Mouse (Mus musculus) thymus, postnatal 10 days (tissue): ENCODE measurements at regions not wholly inside any gene's neighbourhood (a gene's known extent, or its start where the extent isn't known, plus 50 kb on each side); places are given as distances from the start of the nearest gene placed in this dataset.
A peak's percentile ranks its signal among the peaks of the same experiment; 100 is the strongest.

Experiments
- DNase-seq, 2 experiments: peaks; one replicate each; pipeline ENCODE4 v3.0.0; 2021; ENCODE audit warnings: low spot score in 2 of 2

DNA sequence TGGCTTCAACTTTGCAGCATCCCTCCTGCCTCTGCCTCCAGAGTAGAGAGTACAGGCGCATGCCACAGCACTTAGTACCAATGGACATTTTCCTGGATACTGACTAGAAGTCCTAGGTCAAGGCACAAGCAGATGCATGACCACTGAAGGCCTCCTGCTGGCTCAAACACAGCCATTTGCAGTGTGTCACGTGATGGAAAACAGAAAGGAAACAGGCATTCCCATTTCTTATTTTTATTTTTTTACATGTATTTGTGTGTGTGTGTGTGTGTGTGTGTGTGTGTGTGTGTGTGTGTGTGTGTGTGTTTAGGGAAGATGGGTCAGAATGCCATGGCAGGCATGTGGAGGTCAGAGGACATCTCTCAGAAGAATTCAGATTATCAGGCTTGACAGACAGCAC lies 65.6 kb downstream of the Thap12 start:
- DNase-seq = no peak

DNA sequence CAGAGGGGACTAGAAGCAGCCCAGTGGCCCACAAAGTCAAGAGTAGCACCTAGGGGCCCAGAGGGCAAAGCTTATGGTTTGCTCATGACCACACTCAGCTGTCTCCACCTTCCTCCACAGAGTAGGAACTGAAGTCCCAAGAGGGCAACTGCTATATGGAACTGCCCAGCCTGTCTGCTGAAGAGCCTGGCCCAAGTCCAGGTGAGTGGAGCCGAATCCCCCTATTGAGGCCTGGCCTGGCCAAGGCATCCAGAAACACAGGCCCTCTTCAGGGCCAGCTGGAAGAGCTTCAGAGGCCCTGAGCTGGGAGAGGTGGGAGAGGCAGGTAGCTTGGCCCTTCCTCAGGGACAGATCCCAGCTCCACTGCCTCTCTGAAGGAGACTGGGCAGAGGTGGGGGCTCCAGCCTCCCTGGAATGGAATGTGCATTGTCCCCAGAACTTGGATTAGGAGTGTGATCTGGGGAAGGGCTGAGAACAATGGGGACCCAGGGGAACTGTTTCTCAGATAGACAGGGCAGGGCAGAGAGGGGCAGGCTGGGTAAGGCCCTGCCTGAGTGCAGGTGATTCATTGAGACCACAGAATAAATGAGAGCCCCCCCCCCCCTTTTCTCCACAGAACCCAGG lies 65.7 kb upstream of the Wnt11 start:
- no peak for DNase-seq

DNA sequence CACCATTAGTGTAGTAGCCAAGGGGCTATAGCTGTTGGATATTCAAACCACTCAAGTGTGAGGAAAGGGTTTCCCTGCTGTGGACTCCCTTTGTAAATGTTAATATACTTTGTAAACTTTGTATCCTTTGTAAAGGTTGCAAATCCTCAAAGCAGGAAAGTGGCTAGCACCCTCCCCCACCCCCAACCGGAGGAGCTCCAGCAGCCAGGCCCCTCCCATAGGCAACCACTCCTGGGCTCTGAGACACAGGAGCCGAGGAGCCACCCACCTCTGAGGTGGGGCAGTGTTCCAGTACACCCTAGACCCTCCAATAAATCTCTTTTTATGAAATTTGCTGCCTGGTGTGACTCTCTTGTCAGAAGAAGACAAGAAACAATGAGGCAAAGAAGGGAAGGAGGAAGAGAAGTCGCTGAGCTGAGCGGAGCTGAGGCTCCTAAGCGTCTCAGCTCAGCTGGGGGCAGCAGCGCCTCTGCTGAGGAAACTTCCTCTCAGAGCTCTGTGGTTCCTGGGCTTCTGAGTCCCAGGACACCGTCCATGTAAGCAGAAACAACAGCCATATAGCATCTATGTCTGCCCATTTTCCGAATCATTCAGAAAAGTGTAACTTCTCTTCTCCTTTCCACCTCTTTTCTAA lies 64.5 kb upstream of the Wnt11 start:
- DNase-seq = peak in 1 of 2 experiments; percentile 39

DNA sequence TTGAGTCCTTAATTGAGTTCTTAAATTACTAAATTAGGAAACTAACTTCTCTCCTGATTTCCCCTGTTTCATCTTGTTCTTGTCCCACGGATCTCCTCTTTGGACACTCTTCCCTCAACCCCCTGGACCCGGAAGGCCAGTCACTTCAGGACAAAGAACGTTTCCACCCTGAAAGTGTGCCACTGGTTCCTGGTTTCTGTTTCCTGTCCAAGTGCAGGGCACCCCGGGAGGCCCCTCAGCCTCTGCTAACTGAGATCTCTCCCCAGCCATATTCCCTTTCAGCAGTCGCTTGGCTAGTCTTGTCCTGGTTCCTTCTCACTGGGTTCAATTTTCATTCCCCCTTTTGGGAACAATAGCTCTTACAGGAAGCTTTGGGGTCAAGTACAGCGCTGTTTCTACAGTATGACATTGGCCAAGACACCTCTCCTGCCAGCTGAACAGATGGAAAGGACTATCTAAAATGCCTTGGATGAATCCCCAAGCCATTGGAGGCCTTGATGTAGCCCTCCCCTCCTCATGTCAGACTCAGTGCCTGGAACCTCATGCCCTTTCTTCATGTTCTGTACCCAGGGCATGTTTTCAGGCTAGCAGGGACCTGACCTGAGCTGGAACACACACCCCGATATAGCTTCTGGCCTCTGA lies 63.7 kb upstream of the Wnt11 start:
- no peak for DNase-seq

DNA sequence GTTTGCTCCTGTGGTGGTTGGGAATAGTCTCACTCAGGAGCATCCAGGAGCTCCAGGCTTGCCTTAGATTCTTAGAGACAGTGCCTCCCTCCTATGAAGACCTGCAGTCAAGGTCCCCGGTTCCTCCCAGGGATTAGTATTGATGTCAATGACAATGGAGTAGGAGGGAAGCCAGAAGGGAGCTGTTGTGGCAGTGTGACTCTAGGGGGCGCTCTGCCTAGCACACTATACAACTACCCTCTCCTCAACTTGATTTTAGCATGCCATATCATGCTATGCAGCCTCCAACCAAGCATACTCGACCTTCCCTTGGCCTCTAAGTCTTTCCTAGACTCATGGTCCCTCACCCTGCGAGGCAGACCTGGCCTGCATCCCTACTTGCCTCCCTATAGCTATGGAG lies 60.3 kb upstream of the Wnt11 start:
- DNase-seq = peak in 1 of 2 experiments; percentile 11

DNA sequence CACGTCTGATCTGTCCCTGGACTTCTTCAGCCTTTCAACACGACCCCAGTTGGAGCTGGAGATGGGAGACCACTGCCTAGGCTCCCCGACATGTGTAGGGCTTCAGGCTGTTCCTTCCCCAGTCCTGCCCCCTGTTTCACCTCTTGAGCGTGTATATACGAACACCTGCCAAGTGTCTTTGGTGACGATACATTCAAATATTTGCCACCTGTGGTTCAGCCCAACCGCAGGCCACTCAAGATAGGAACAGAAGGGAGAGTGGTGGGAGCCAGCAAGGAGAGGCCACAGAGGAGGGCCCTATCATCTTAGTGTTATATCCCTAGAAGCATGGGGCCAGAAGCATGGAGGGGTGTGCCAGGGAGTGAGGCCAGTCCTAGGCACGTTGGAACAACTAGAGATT lies 59.9 kb upstream of the Wnt11 start:
- DNase-seq = no peak

DNA sequence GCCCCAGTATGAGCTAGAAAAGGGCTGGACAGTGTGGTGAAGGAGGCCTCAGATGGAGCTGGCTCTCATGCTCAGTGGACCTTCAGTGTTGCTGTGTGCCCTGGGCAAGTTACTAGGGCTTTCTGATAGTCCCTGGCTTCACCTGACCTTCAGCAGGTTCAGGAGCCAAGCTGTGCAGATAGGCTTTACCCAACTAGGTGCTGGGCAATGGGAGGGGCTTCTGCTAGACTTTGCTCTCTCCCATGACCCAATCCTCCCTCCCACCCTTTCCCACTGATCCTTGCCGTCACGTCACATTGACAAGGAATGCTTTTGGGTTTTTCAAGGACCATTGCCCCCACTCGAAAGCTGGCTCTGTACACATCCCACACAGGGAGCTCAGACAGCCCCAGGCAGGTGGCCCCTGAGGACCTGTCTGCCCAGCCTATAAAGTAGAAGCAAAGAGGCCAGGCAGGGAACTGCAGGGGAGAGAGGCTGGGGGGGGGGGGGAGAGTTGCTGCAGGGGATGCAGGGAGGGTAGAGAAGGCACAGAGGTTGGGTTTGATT lies 57.5 kb upstream of the Wnt11 start:
- no peak for DNase-seq

DNA sequence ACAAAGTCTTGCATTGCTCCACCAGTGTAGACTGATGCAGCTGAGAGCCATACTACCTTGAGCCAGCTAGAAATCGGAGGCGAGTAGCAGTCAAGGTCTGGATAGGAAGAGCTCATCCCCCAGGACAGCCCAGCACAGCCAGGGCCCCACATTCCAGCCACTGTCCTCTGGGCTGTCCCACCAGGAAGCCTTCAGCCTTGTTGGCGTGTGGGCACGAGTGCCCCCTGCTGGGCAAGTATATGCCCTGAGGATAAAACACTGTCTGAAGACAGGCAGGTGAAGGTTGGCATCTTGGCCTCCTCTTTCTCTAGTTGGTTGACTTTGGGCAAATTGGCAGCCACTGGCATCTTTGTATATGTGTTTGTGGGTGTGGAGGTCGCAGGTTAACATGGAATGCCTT lies 56.0 kb upstream of the Wnt11 start:
- peak; percentile 33 to 74 for DNase-seq

DNA sequence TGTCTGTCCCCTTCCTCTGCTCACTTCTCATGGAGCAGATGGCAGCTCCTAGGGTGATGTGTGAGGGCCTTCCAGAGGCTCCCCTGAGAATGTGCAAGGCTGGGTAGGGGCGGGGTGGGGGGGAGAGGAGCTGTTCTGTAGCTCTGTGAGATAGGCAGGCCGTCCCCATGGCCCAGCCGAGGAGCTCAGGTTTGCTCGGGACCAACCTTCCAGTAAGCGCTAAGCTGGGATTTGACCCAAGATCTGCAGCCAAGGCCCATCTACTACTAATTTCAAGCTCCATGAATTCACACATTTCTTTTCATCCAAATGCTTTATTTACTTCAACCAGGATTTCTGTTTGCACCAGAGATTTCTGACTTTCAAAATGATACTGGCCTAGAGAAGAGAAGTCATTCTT lies 51.4 kb upstream of the Wnt11 start:
- DNase-seq = no peak

DNA sequence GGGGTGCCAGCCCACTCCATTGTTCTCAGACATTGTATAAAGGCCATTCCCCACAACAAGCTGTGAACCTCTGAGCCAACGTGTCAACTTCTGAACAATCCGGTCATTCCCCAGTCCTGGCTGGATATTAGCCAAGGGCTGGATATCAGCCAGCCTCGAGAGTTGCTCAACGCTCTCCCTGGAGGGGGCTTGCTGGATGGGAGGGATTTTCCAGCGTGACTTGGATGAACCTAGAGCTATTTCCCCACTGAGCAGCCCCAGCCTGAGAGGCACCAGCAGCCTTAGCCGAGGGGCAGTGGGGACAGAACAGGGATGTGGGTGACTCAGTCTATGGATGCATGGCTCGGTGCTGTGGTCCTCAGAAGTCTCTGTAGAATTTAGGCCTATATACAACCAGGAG lies 51.0 kb upstream of the Wnt11 start:
- DNase-seq = no peak

DNA sequence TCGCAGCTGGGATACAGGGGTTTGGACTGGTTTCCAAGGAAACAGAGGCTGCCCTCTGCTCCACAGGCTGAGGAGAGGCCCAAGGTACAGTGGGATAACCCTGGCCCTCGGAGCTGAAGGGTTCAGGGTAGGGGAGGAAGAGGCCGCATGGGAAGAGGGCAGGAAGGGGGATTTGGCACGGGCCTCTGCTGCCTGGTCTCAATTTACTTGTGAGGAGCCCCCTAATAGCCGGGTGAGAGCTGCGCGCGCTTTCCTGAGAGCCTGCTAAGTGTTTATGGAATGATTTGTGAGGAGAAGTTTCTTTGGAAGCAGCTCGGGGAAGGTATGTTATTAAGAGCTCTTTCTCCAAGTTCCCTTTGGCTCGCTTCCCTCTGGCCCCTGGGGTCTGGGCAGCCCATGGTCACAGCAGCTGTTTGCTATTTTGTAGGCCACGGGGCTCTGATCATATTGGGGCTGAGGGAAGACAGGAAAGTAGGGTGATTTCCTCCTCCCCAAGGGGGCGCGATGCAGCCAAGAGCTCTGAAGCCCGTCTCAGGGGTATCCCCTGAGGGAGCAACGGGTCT lies 50.5 kb upstream of the Wnt11 start:
- no peak for DNase-seq
